Mouse (Mus musculus): Measurements from ENCODE around the gene Tomt. TPM values are rescaled to one million over a fixed set of nuclear protein-coding genes. Genes with fewer than 3 reads are reported as not detected.

Tomt gene
- polyA plus RNA-seq, 1 experiment = not detected

DNA sequence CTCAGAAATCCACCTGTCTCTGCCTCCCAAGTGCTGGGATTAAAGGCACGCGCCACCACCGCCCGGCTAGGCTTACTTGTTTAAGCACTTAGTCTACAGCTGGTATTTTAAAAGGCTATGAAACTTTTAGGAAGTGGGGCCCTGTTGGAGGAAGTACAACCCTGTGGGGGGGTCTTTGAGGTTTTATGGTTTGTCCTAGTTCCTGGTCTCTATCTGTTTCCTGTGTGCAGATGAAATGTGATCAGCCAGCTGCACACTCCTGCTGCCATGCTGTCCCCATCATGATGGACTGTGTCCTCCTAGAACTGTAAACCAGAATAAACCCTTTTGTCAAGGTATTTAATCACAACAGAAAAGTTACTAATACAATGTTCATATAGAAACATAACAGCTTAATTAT is 22.0 kb downstream of the Tomt start:
- H3K27ac ChIP-seq (ENCODE audit: insufficient read depth, low read length) = no peak overlapping the region
- H3K4me1 ChIP-seq (ENCODE audit: control insufficient read depth, insufficient read depth, low read length) = no peaks in the 10 kb centered on the region
- TF ChIP-seq POLR2A (IDR thresholded peaks at IDR 0.05; ENCODE audit: low read depth, low read length) = no peak
- no peak for TF ChIP-seq CTCF (IDR thresholded peaks at IDR 0.05; ENCODE audit: borderline replicate concordance, insufficient read depth, low read length)
- H3K4me3 ChIP-seq (ENCODE audit: insufficient read depth, low read length) = no peak overlapping the region

DNA sequence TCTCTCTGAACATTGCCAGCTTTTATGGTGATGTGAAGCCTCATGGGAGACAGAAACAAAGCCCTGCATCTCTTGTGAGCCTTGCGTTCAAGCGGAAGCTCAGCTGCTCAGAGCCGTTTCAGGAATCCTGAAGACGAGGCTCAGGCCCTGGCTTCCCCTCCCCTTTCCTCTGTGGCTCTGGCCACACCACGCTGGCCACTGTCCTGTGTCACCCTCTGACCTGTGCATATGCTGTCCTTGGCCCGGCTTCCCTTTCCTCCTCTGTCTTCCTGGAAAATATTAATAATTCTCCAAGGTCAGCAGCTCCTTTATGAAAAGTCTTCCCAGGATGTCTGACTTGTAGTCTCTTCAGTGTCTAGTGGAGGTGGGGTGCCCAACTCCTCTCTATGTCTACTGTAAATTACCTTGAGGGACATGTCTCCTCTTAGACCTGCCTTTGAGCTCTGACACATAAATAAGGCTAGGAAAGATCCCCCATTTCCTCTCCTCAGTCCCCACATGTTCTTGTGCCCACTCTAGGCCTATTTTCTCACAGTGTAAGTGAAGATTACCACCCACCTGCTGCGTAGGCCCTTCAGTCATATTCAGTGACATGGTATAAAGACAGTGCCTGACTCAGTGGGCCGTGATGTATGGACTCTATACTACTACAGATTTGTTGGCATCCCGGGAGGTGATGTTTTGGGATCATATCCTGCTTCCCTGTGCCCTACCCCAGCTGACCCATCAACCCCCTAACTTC is 23.6 kb downstream of the Tomt start:
- H3K4me1 ChIP-seq (ENCODE audit: control insufficient read depth, insufficient read depth, low read length) = no peaks in the 10 kb centered on the region
- no peak overlapping the region for H3K4me3 ChIP-seq (ENCODE audit: insufficient read depth, low read length)
- no peak for TF ChIP-seq CTCF (IDR thresholded peaks at IDR 0.05; ENCODE audit: borderline replicate concordance, insufficient read depth, low read length)
- no peak for TF ChIP-seq POLR2A (IDR thresholded peaks at IDR 0.05; ENCODE audit: low read depth, low read length)
- no peak overlapping the region for H3K27ac ChIP-seq (ENCODE audit: insufficient read depth, low read length)

DNA sequence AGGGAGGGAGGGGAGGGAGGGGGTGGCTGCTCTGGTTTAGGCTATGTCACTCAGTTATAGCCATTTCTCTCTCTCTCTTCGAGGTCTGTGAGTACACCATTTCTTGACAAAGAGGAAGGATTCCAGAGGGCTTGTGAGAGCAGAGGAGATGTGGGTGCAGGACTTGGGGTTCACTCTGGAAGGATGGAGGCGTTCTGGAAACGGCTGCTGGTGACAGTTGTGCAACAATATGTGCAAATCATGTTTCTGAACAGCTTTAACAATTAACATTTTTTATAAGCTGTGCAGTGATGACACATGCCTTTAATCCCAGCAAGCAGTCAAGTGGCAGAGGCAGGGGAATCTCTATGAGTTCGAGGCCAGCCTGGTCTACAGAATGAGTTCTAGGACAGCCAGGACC is 25.3 kb downstream of the Tomt start:
- H3K4me3 ChIP-seq (ENCODE audit: insufficient read depth, low read length) = no peak overlapping the region
- H3K4me1 ChIP-seq (ENCODE audit: control insufficient read depth, insufficient read depth, low read length) = no peaks in the 10 kb centered on the region
- H3K27ac ChIP-seq (ENCODE audit: insufficient read depth, low read length) = no peak overlapping the region
- no peak for TF ChIP-seq POLR2A (IDR thresholded peaks at IDR 0.05; ENCODE audit: low read depth, low read length)
- no peak for TF ChIP-seq CTCF (IDR thresholded peaks at IDR 0.05; ENCODE audit: borderline replicate concordance, insufficient read depth, low read length)

DNA sequence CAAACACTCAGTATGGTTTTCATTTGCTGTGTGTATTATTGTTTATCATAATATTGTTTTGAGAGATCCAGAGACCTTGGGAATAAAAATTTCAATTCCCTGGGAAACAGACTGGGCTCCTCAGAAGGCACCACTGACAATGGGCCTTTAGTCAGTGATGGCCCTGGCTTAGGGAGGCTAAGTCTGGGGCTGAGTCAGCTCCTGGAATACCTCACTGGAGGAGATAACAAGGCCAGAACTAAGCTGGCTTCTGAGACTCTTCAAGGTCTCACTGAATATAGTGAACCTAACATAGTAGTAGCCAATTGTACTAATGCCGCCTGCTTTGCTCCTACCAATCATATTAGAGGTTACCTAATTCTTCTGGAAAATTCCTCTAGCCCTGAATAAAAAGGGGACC is 30.2 kb downstream of the Tomt start:
- Histone ChIP-seq H3K27ac (ENCODE audit: insufficient read depth, low read length) (no peak overlapping the region), H3K4me1 (ENCODE audit: control insufficient read depth, insufficient read depth, low read length) (no peaks in the 10 kb centered on the region), H3K4me3 (ENCODE audit: insufficient read depth, low read length) (no peak overlapping the region)
- TF ChIP-seq POLR2A (IDR thresholded peaks at IDR 0.05; ENCODE audit: low read depth, low read length) = no peak
- TF ChIP-seq CTCF (IDR thresholded peaks at IDR 0.05; ENCODE audit: borderline replicate concordance, insufficient read depth, low read length) = no peak

DNA sequence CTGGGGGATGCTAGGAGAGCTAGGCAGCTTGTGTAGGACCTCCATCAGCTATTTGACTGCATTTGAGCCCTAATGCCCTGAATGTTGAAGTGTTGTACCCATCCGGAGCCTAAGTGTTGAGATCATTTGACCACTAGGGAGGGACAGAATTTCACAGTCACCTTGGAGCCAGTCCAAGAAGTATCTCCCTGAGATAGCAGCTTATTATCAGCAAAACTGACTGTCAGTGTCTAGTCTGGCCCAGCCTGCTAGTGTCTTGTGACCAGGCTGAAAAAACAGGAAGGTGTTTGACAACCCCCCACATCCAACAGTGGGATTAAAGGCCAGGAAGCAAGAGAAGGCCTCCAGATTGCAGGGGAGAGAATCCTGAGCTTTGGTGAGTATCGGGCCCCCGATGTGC is 34.9 kb downstream of the Tomt start:
- Histone ChIP-seq H3K4me1 (ENCODE audit: control insufficient read depth, insufficient read depth, low read length) (no peaks in the 10 kb centered on the region; the same call in 1 of the 2 replicates), H3K27ac (ENCODE audit: insufficient read depth, low read length) (no peak overlapping the region), H3K4me3 (ENCODE audit: insufficient read depth, low read length) (no peak overlapping the region)
- TF ChIP-seq POLR2A (IDR thresholded peaks at IDR 0.05; ENCODE audit: low read depth, low read length) = no peak
- no peak for TF ChIP-seq CTCF (IDR thresholded peaks at IDR 0.05; ENCODE audit: borderline replicate concordance, insufficient read depth, low read length)

DNA sequence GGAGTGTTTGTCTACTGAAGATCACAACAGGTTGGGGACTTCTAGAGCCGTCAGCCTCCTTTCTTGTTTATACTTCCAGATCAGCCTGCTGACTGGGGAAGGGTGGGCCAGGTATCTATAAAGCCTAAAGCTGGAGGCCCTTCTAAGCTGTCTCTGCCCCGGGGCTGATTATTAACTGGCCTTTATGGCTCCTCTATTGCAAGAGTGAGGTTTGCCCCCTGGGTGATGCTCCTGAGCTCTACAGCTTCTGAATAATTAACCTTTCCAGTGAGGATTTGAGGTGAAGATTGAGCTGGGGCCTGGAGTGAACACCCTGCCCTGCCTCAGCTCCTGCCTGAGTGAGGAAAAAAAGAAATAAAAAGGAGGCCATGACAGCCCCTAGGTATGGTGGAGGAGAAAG is 35.5 kb downstream of the Tomt start, which contains the start of gene Folr1:
Gene Folr1, minus strand, starts transcription at position 160 of the 400 bp plus-strand sequence.
- Histone ChIP-seq H3K27ac (ENCODE audit: insufficient read depth, low read length) (no peak within 1 kb of the TSS), H3K4me1 (ENCODE audit: control insufficient read depth, insufficient read depth, low read length) (no peaks in the 10 kb centered on the region; the same call in 1 of the 2 replicates), H3K4me3 (ENCODE audit: insufficient read depth, low read length) (no peak within 1 kb of the TSS)
- TF ChIP-seq CTCF (IDR thresholded peaks at IDR 0.05; ENCODE audit: borderline replicate concordance, insufficient read depth, low read length) (no peak), POLR2A (IDR thresholded peaks at IDR 0.05; ENCODE audit: low read depth, low read length) (no peak)

DNA sequence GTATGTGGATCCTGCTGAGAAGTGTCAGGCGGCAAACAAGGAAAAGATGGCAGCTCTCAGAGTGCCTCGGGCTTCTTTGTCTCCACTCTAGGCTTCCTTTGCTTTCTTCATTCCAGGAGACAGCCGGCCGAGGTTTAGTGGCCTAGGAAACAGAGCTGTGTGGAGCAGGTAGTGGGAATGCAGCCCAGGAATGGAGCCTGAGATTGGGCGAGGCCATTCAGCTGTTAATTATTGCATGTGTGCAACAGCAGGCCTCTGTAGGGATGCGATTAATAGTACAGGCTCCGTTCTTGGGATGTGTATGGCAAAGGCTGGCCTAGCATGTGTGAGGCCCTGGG is 37.0 kb downstream of the Tomt start:
- Histone ChIP-seq H3K4me3 (ENCODE audit: insufficient read depth, low read length) (no peak overlapping the region), H3K27ac (ENCODE audit: insufficient read depth, low read length) (no peak overlapping the region), H3K4me1 (ENCODE audit: control insufficient read depth, insufficient read depth, low read length) (no peaks in the 10 kb centered on the region; the same call in 1 of the 2 replicates)
- TF ChIP-seq POLR2A (IDR thresholded peaks at IDR 0.05; ENCODE audit: low read depth, low read length) = no peak
- no peak for TF ChIP-seq CTCF (IDR thresholded peaks at IDR 0.05; ENCODE audit: borderline replicate concordance, insufficient read depth, low read length)

DNA sequence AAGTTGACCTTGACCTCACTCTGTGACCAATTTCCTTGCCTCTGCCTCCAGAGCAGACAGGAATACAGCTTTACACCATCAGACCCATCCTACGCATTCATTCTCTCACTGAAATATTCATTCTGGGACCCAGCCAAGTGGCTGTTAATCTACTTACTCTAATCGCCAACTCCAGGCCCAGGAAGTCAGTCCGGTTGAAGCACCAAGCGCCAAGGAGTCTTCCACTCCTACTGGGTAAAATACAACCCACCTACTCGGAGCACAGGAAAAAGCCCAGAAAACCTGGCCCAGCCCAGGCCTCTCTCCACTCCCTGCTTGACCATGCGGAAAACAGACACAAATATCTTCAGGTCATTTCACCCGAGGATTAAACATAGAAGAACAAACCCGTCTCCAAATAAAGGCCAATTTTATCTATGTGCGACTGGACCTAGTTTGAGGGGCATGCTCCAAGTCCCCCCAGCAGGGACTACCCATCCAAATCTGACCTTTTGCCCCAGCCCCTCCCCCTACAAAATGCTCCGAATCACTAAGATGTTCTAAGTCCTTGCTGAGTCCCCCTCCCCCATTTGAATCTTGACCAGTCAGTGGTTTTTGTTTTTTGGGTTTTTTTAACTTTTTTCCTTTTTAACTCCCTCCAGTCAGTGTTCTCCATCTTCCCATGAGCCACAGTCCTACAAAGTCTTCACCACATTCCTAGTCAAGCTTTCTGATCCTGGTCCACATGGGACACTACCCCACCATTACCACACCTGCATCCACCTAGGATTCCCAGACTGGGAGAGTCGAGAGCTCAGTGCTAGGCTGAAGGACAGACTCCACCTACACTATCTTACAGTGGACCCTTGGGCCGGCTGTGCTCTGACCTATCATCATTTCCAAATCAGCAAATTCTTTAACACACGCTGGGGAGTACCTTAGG is 37.7 kb downstream of the Tomt start:
- no peak overlapping the region for H3K4me3 ChIP-seq (ENCODE audit: insufficient read depth, low read length)
- no peak overlapping the region for H3K27ac ChIP-seq (ENCODE audit: insufficient read depth, low read length)
- TF ChIP-seq CTCF (IDR thresholded peaks at IDR 0.05; ENCODE audit: borderline replicate concordance, insufficient read depth, low read length) (no peak), POLR2A (IDR thresholded peaks at IDR 0.05; ENCODE audit: low read depth, low read length) (no peak)
- H3K4me1 ChIP-seq (ENCODE audit: control insufficient read depth, insufficient read depth, low read length) = no peaks in the 10 kb centered on the region; the same call in 1 of the 2 replicates

DNA sequence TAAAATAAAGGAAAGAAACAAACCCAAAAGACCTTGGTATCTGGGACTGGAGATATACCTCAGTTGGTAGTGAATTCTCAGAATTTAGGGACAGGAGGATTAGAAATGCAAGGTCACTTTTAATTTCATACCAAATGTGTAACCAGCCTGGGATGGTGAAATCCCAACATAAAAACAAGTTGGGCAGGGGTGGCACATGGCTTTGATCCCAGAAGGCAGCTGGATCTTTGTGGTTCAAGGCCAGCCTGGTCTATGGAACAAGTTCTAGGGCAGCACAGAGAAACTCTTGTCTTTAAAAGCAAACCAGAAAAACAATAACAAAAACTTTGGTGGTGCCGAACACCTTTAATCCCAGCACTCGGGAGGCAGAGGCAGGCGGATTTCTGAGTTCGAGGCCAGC is 38.7 kb downstream of the Tomt start:
- H3K27ac ChIP-seq (ENCODE audit: insufficient read depth, low read length) = no peak overlapping the region
- H3K4me3 ChIP-seq (ENCODE audit: insufficient read depth, low read length) = no peak overlapping the region
- H3K4me1 ChIP-seq (ENCODE audit: control insufficient read depth, insufficient read depth, low read length) = no peaks in the 10 kb centered on the region; the same call in 1 of the 2 replicates
- TF ChIP-seq POLR2A (IDR thresholded peaks at IDR 0.05; ENCODE audit: low read depth, low read length) = no peak
- no peak for TF ChIP-seq CTCF (IDR thresholded peaks at IDR 0.05; ENCODE audit: borderline replicate concordance, insufficient read depth, low read length)

Data from embryonic fibroblast, embryonic 13.5 days (primary cell).